Mouse (Mus musculus): ENCODE measurements around the gene Txlnb.
A peak's percentile ranks its signal among the peaks of the same experiment; 100 is the strongest.
"Not testable (repeated sequence)": the region's sequence is repeated elsewhere in the genome, so short reads cannot be mapped to it uniquely, and the experiment has no call there.

The Txlnb gene

GRCm38 (mm10) chr10:17795767-17796631 lies at the start of gene Txlnb:
Gene Txlnb, plus strand, starts transcription at chr10:17796226.
- DNase-seq = peak; percentile 79

DNA sequence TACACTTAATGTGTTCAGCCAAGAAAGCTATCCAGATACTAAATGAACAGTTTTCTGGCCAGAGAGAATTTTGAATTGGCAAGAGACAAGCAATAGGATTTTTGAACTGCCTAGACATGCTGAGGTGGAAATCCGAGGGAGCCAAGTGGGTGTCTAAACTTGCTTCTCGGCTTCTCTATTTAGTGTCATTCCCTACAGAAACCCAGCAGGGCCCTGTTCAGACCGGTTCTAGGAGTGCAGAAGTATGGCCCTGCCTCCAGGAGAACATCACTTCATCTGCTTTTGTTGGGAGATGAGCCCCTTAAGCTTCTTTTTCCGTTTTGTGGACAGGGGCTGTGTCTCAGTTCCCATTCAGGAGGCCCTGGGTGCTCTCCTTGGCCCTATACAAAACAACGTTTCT lies 43.5 kb upstream of the Txlnb start:
- DNase-seq = no peak

DNA sequence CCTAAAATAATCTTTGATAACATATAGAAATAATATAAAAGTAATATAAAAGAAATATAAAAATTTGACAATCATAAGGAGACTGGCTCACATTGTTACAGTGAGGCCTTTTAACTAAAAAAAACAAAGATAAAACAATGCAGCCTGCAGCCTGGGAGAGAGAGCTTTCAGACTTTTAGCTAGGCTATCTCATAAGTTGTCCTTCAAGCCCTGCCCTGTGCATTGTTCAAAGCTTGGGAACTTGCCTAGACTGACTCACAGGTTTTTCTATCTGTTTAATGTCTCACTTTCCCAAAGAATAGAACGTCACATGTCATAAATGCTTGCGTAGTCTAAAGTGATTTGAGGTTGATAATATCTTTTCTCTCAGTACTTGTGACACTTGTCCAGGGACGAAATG lies 36.3 kb upstream of the Txlnb start:
- DNase-seq = no peak

DNA sequence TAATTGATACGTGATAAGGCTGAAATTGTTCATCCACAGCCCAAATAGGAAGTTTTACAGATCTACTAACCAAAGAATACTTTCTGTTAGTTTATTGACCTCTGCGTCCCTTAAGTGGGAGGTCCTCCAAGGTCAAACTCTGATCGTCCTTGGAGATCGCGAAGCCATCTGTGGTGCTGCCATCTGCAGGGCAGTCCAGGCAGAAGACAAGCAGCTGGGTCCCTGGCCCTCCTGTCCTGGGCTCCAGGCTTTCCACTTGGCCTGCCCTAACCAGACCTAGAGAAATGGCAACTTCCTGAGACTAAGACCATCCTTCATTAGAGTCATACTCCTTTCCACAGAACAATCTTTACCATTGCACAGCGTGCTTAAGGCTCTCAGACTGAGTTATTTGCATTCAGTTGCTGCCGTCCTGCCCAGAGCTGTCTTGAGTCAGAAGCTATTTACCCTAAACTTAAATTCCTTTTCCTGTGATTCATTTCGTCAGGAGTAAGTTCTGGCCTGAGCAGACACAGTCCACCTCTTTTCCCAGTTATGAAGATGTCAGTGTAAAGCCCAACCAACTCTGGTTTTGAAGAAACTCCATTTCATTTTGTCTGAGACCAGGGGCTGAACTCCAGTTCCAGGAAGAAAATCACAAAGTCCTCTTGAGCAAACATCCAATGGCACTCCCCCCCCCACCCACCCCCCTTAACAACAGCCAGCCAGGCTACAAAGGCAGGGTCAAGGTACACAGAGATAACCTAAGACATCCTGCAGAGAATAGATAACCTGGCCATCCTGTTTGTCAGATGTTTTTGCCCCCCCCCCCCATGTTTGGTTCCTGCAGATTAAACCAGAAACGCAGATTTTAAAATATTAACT lies 35.0 kb upstream of the Txlnb start:
- DNase-seq = peak; percentile 18

GRCm38 (mm10) chr10:17761652-17762051 lies 34.4 kb upstream of the Txlnb start:
- no peak for DNase-seq

DNA sequence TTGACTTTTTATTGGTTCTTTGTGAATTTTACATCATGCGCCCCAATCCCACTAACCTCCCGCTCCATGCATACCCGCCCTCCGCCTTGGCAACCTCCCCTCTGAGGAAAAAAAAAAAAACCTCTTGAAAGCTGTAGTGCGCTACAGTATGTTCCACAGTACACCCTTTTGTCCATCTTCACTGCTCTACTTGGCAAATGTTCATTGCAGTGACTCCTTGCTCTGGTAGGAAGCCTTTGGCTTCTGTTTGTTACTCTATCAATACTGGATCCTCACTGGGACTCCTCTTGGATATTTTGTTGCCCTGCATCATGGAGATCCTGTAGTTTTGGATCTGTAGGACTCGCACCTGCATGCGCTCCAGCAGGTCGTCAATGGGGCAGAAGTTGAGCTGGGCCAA lies 33.1 kb upstream of the Txlnb start:
- DNase-seq = no peak

DNA sequence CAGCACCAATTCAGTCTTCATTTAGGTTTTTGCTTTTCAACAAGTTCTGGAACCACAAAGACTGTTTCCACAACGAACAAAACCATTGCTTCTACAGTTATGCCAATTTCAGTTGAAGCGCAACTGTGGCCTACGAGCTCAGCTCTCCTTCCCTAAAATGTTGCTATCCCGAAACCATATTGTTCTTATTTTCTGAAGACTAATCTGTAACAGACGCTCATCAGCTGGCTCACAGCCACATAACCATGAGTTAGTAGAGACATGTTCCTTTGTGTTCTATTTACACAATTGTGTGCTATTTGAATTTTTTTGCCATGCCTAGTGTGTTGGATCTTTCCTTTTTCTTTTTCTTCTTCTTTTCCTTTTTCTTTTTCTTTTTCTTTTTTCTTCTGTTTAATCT lies 26.2 kb upstream of the Txlnb start:
- DNase-seq = no peak

DNA sequence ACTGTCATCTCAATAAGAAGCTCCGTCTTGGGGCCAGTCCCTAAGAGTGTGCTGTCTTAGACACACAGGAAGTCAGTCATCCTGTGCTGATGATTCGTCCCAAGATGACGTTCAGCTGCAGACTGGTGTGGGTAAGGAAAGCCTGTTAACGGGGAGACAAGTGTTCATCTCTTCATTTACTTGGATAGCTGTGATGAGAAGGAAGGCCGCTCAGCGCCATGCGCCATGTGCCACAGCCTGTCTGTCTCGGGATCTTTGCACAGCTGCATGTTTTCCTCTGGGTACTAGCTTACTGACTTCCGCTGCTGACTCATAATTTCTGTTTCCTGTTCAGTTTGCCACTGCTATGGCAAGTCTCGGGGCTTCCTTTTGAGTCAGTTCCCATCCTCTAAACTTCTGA lies 23.7 kb upstream of the Txlnb start:
- DNase-seq = peak; percentile 64

GRCm38 (mm10) chr10:17774366-17774765 lies 21.7 kb upstream of the Txlnb start:
- no peak for DNase-seq

DNA sequence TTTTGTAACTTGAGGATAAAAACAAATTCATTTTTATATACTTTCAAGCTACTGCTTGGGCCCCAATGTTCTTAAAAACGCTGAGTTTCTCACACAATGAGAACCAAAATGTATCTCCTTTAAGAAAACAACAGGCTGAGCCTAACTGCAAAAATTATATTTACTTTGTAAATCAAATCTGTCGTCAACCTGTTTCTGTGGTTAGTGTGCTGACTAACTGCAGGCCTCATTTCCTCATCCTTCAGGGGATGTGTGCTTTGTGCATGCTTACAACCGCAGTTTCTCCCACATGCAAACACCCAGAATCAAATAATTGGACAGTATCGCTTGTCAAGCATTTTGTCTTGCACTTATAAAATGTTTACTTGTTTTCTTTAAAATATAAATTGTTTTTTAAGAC lies 20.9 kb upstream of the Txlnb start:
- DNase-seq = no peak

GRCm38 (mm10) chr10:17776684-17777083 lies 19.3 kb upstream of the Txlnb start:
- not testable (repeated sequence) for DNase-seq

GRCm38 (mm10) chr10:17786771-17787170 lies 9.3 kb upstream of the Txlnb start:
- DNase-seq = no peak

DNA sequence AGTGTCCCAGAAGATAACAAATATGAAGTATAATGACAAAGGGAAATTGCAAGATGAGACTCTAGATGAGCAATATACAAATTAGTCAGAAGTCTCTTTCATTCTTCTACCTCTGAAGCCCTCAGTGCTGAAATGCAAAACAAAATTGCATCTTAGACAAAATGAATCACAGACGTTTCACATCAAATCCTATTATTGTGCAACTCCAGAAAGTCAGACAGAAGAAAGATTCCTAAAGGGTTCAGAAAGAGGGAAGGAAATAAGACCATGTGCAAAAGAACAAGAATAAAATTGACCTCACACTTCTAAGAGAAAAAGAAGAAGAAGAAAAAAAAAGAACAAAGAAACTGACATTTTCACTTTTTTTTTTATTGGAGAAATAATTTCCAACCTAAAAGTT lies 8.1 kb upstream of the Txlnb start:
- DNase-seq = no peak

- DNase-seq = no peak
These were observed 7.7 kb upstream of the Txlnb start for GRCm38 (mm10) chr10:17788347-17788746.

- no peak for DNase-seq
These were observed 2.1 kb upstream of the Txlnb start for GRCm38 (mm10) chr10:17793926-17794325.

- DNase-seq = no peak
These were observed 1.6 kb upstream of the Txlnb start for GRCm38 (mm10) chr10:17794443-17794842.

- no peak for DNase-seq
These were observed 799 bp upstream of the Txlnb start for GRCm38 (mm10) chr10:17795227-17795626.

DNA sequence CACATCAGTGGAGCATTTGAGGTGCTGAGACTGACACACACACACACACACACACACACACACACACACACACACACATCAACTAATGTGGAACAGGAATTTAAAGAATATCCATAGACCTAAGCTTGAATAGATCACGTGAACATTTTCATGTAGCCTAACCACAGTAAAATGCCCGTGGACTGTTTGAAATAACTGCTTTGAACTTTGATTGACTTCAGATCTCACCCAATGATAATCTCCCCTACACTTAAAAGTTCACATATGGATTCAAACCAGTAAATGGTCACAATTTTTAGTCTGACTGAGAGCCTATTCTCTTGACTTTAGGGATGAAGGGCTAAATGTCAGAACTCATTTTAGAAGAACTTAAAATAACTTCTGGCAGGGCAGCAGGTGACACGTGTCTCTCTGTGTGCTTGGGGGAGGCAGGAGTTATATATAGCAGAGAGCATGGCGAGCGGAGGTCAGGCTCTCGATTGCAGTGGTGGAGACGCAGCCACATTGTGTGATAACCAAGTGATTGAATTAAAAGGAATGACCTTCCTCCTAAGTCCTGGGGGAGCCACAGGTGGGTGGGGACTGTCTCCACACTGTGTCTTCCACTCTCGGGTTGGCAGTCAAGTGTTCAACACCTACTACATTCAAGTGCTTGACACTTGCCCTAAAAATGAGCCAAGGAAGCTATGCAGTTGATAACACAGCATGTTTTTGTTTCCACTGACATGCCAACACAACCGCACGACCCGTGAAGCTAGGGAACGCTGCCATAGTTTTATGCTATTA lies 1.0 kb downstream of the Txlnb start:
- peak; percentile 12 for DNase-seq

DNA sequence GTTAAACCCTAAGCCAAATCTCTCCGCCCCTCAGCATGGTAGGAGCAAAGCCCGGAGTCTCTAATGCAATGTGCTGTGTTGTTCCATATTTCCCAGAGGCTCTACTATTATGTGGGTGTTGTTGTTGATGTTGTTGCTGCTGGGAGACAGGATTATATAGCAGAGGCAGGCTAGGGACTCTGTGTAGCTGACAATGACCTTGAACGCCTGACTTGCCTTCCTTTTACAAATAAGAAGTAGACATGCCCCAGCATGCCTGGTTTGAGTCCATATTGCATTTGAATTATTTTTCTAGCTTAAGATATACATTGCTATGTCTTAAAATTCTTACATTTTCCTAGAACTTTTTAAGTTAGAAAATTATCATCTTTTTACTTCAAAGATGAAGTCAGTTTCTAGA lies 1.7 kb downstream of the Txlnb start:
- DNase-seq = no peak

GRCm38 (mm10) chr10:17801788-17802187 lies 5.8 kb downstream of the Txlnb start:
- DNase-seq = no peak

- DNase-seq = no peak
These were observed 12.5 kb downstream of the Txlnb start for GRCm38 (mm10) chr10:17808526-17808925.

GRCm38 (mm10) chr10:17815052-17815451 lies 19.0 kb downstream of the Txlnb start:
- DNase-seq = no peak

GRCm38 (mm10) chr10:17820422-17820821 lies 24.4 kb downstream of the Txlnb start:
- not testable (repeated sequence) for DNase-seq
